Mouse (Mus musculus) lung, embryonic 14.5 days (tissue): Measurements from ENCODE around the gene Dcaf17. TPM values are rescaled to one million over a fixed set of nuclear protein-coding genes. Genes with fewer than 3 reads are reported as not detected.
A peak's percentile ranks its signal among the peaks of the same experiment; 100 is the strongest.

Experiments
- ATAC-seq: fragments of 200-750 bp; cut with Nextera tagmentation; 2 replicates; pipeline ENCODE4 v1.8.0; 2017; ENCODE audit warnings: mild to moderate bottlenecking, moderate TSS enrichment, moderate library complexity; ENCODE audit not compliant: insufficient read depth
- DNase-seq: peaks from one replicate; pipeline ENCODE4 v3.0.0-alpha.2; 2015
- H3K27ac ChIP-seq: fragments of 300-500 bp; sonication (generic); 2 replicates; pipeline ENCODE4 v1.5.1; 2014; ENCODE audit warnings: low read depth, mild to moderate bottlenecking, moderate library complexity
- H3K27me3 ChIP-seq: fragments of 300-500 bp; sonication (generic); 2 replicates; pipeline ENCODE4 v1.6.1; 2014; ENCODE audit warnings: low read length, control low read depth; ENCODE audit not compliant: insufficient read depth
- H3K36me3 ChIP-seq: fragments of 300-500 bp; sonication (generic); 2 replicates; pipeline ENCODE4 v1.6.1; 2014; ENCODE audit warnings: control low read depth; ENCODE audit not compliant: insufficient read depth
- H3K4me1 ChIP-seq: fragments of 300-500 bp; sonication (generic); 2 replicates; pipeline ENCODE4 v1.6.1; 2014; ENCODE audit warnings: antibody characterized with exemption, control low read depth; ENCODE audit not compliant: insufficient read depth
- H3K4me2 ChIP-seq: fragments of 300-500 bp; sonication (generic); 2 replicates; pipeline ENCODE4 v1.6.1; 2014; ENCODE audit warnings: mild to moderate bottlenecking
- H3K4me3 ChIP-seq: fragments of 300-500 bp; sonication (generic); 2 replicates; pipeline ENCODE4 v1.5.1; 2014; ENCODE audit warnings: low read depth, low read length
- H3K9ac ChIP-seq: fragments of 300-500 bp; sonication (generic); 2 replicates; pipeline ENCODE4 v1.6.1; 2014
- H3K9me3 ChIP-seq: fragments of 300-500 bp; sonication (generic); 2 replicates; pipeline ENCODE4 v1.6.1; 2016; ENCODE audit warnings: low read depth, low read length, control low read depth
- CTCF ChIP-seq: IDR thresholded peaks from 2 replicates; pipeline ENCODE4 v1.5.1; 2016; ENCODE audit warnings: antibody characterized with exemption, low read depth
- WGBS: fragments of 180-500 bp; shearing (Covaris S2); extraction: QIAGEN DNeasy Blood & Tissue Kit; methylation state at CpG from one replicate; pipeline ENCODE4 v1.1.7; 2014; 5-methylcytosine and 5-hydroxymethylcytosine counted together
- polyA plus RNA-seq: library from polyadenylated mRNA; unstranded; fragments of >200 nt; fragmentation: Nextera tagmentation; extraction: Ambion mirVana; gene quantifications from 2 replicates; pipeline ENCODE4 v1.2.1, GENCODE M21; 2014

Gene Dcaf17
- polyA plus RNA-seq, 1 experiment from 2014 or later: 28.6 TPM

- H3K4me2 ChIP-seq: no peak overlapping the region
- no peak overlapping the region for H3K9ac ChIP-seq
- 89% methylated on average over 6 of the region's 6 CpGs for WGBS
- no peak for DNase-seq
- no peak overlapping the region for H3K4me3 ChIP-seq
- no peaks in the 10 kb centered on the region for H3K36me3 ChIP-seq
- no peak for TF ChIP-seq CTCF
- H3K4me1 ChIP-seq: no peaks in the 10 kb centered on the region
- ATAC-seq: no peak
- H3K27me3 ChIP-seq: no peaks in the 10 kb centered on the region
- no peak overlapping the region for H3K27ac ChIP-seq
- no peaks in the 10 kb centered on the region for H3K9me3 ChIP-seq
These were observed 31.1 kb upstream of the Dcaf17 start for GRCm38 (mm10) chr2:71023986-71024385.

GRCm38 (mm10) chr2:71025576-71026315 is 29.4 kb upstream of the Dcaf17 start:
- WGBS: 41% methylated on average over 12 of the region's 12 CpGs
- DNase-seq (no peak), ATAC-seq (no peak)
- Histone ChIP-seq H3K4me1 (no peaks in the 10 kb centered on the region), H3K27ac (no peak overlapping the region), H3K36me3 (no peaks in the 10 kb centered on the region), H3K9me3 (no peaks in the 10 kb centered on the region), H3K4me3 (no peak overlapping the region), H3K9ac (no peak overlapping the region), H3K4me2 (no peak overlapping the region), H3K27me3 (no peaks in the 10 kb centered on the region)
- no peak for TF ChIP-seq CTCF

- ATAC-seq (peak; percentile 77), DNase-seq (peak; percentile 67)
- Histone ChIP-seq H3K4me3 (no peak overlapping the region), H3K27ac (no peak overlapping the region), H3K4me1 (no peaks in the 10 kb centered on the region; the same call in 1 of the 2 replicates), H3K9ac (no peak overlapping the region), H3K4me2 (no peak overlapping the region), H3K27me3 (no peaks in the 10 kb centered on the region), H3K9me3 (no peaks in the 10 kb centered on the region), H3K36me3 (no peaks in the 10 kb centered on the region)
- TF ChIP-seq CTCF: peak; percentile 44
- 41% methylated on average over 5 of the region's 5 CpGs for WGBS
These were observed 28.3 kb upstream of the Dcaf17 start for GRCm38 (mm10) chr2:71026787-71027186.

DNA sequence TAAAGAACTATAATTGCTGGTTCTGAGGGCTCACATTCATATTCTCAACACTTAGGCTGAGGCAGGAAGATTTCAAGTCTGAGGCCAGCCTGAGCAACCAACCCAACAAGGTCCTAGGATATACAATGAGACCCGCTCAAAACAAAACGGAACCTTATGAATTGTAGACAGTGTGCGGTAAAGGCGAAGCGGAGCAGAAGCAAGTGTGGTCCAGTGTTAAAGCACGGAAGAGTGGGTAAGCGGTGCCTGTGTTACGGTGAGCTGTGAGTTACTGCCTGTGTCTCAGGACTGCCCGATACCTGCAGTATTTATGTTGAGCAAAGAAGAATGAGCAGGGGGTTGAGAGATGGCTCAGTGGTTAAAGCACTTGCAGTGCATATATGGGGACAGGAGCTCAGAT is 27.5 kb upstream of the Dcaf17 start:
- no peak for TF ChIP-seq CTCF
- Histone ChIP-seq H3K4me3 (no peak overlapping the region), H3K4me1 (no peaks in the 10 kb centered on the region; the same call in 1 of the 2 replicates), H3K27me3 (no peaks in the 10 kb centered on the region), H3K9me3 (no peaks in the 10 kb centered on the region), H3K9ac (no peak overlapping the region), H3K27ac (no peak overlapping the region), H3K36me3 (no peaks in the 10 kb centered on the region), H3K4me2 (no peak overlapping the region)
- WGBS: 97% methylated on average over 9 of the region's 9 CpGs
- no peak for ATAC-seq
- no peak for DNase-seq

DNA sequence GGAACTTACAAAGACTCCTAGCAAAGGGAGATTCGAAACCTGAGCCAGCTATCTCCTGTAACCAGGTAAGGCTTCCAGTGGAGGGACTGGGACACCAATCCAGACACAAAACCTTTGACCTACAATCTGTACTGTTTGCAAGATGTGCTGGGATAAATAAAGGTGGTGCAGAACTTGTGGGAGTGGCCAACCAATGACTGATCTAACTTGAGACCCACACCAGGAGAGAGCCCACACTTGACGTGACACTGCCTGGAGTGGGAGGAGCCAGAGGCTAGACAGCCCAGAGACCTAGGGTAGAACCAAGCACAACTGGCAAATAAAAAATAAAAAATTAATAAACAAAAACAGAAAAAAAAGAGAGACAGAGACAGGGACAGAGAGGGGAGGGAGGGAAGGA is 24.5 kb upstream of the Dcaf17 start:
- no peak for ATAC-seq
- H3K4me1 ChIP-seq: no peaks in the 10 kb centered on the region; the same call in 1 of the 2 replicates

DNA sequence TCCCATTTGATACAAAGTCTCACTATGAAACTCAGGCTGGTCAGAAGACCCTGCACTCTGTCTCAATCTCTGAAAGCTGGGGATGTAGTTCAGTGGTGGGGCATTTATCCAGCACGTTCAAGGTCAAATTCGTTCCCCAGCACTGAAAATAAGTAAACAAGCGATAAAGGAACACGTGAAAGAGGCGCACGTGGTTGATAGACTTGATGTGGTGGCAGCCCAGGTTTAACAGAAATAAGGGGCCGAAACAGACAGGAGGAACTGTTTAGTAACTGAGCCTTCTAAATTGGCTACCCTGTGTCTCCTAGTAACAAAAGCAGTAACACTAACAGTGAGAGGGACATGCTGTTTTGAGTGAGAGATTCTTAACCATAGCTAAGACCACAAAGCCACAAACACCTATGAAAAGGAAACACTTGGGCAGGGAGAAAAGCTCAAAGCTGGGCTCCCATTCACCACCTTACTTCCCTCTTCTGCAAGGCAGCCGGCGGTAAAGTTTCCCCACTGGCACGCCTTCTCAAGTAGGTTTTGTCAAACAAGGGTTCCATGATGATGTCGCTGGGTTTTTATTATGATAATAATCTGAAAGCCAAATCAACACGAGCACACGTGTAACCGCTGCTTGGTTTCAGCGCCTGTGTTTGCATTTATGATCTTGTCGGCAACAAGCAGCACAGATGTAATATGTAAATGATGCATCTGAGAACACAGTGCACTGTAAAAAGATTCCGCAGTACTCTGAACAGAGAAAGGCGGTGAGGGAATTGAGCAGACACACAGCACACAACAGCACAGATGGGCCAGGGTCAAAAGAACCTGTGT is 22.9 kb upstream of the Dcaf17 start:
- Histone ChIP-seq H3K4me1 (no peaks in the 10 kb centered on the region; the same call in 1 of the 2 replicates), H3K4me2 (no peak overlapping the region), H3K27ac (peak overlapping the region; percentile 18; the same call in 1 of the 2 replicates), H3K9ac (no peak overlapping the region), H3K27me3 (no peaks in the 10 kb centered on the region), H3K4me3 (no peak overlapping the region), H3K9me3 (no peaks in the 10 kb centered on the region), H3K36me3 (no peaks in the 10 kb centered on the region)
- no peak for TF ChIP-seq CTCF
- WGBS: 66% methylated on average over 18 of the region's 18 CpGs
- ATAC-seq (no peak; the same call in 1 of the 2 replicates), DNase-seq (no peak)

More for the DNA sequence above, 24.5 kb upstream of the Dcaf17 start:
- Histone ChIP-seq H3K36me3 (no peaks in the 10 kb centered on the region), H3K27ac (no peak overlapping the region), H3K9ac (no peak overlapping the region), H3K9me3 (no peaks in the 10 kb centered on the region), H3K4me2 (no peak overlapping the region), H3K27me3 (no peaks in the 10 kb centered on the region), H3K4me3 (no peak overlapping the region)
- WGBS: 74% methylated on average over 2 of the region's 2 CpGs
- TF ChIP-seq CTCF: no peak
- DNase-seq: no peak

DNA sequence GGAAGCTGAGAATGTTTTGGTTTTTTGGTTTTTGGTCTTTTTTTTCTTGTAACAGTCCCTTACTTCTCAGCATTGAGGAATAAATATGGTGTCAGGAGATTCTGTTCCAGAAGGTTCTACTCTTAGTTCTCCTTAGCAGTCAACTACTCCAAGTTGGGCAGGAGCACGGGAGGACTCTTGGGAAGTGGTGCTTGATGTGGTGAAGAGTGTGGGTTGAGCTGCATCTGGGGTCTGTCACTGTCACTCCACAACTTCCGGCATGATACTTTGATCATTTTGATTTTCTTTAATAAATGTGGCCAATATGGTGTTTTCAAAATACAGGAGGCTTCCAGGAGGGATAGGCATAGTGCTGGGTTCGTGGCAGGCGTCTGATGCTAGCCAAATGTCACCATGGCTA is 22.1 kb upstream of the Dcaf17 start:
- Histone ChIP-seq H3K9ac (no peak overlapping the region), H3K27ac (peak overlapping the region; percentile 37; the same call in 1 of the 2 replicates), H3K4me3 (no peak overlapping the region), H3K36me3 (no peaks in the 10 kb centered on the region), H3K9me3 (no peaks in the 10 kb centered on the region), H3K4me2 (no peak overlapping the region), H3K4me1 (no peaks in the 10 kb centered on the region; the same call in 1 of the 2 replicates), H3K27me3 (no peaks in the 10 kb centered on the region)
- DNase-seq: peak; percentile 57
- ATAC-seq: peak; percentile 71; the same call in 1 of the 2 replicates
- no peak for TF ChIP-seq CTCF
- WGBS: 55% methylated on average over 4 of the region's 4 CpGs
